In the genomic region with DNA sequence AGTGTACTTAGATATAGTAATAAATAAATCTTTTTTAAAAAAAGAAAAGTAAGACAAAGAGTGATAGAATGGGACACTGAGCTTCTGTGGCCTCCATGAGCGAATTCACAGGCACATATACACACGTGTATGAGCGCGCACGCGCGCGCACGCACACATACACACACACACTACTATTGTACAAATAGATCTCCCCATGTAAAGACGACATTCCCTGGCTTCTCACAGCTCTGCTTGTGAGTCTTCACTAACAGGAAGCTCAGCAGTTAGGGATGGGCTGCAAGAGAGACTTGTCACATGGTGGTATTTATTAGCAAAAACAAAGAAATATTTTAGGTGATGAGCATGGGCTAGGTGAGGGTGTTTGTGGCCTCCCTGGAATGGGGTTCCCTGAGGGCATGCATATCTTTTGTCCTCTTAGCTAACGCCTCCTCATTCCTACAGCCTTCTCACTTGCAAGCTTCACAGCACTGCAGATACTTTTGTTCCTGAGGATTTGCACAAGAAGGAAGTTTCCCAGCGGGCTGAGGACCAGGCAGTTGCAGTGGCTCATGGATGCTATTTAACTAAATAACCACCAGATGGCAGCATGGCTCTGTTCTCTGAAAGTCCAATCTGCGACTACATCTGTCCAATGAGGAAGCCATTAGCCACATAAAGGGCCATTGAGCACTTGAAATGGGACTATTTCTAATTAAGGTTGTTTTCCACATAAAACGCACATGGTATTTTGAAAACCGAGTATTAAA, we compare ENCODE assay signal across 9 mouse cellular contexts. TPM values are rescaled to one million over a fixed set of nuclear protein-coding genes. Genes with fewer than 3 reads are reported as not detected.
A peak's percentile ranks its signal among the peaks of the same experiment; 100 is the strongest.
DNase-seq lines count a peak whose midpoint lies in the region; ATAC-seq lines count a peak whose summit lies in the region.
"Had no signal": no experiment of that assay in that cellular context is flagged by ENCODE, and none has a peak within 500 bp of the region (broad histone marks: within the 10 kb centered on the region; RNA-seq: fewer than 3 reads in every experiment).

No protein-coding gene starts in this region.

- no peaks in the 10 kb centered on the region for H3K9me3 ChIP-seq in midbrain, embryonic 13.5 days
- no peaks in the 10 kb centered on the region for H3K9me3 ChIP-seq in stomach, embryonic 15.5 days

- 54% methylated on average over 15 of the region's 15 CpGs for WGBS in midbrain, embryonic 13.5 days
- WGBS in stomach, embryonic 15.5 days, result 53% methylated on average over 15 of the region's 15 CpGs

- H3K9ac ChIP-seq in midbrain, embryonic 13.5 days (replicated peaks), result no peak overlapping the region
- H3K9ac ChIP-seq in stomach, embryonic 15.5 days, result no peak overlapping the region

- DNase-seq in 416B (ENCODE audit: low read depth) (peak; percentile 86), R1 (ENCODE audit: low read depth, low spot score) (peak; percentile 95)
- DNase-seq in cerebellum, postnatal 36 days, result peak; percentile 47 to 75
- DNase-seq in gastrocnemius, postnatal 25 days, result peak; percentile 35
- DNase-seq in kidney, adult 11 months, result peak; percentile 52
- DNase-seq in left cerebral cortex, postnatal 36 days (ENCODE audit: low spot score in 2 of 2), result peak; percentile 54 to 59

- H3K36me3 ChIP-seq in midbrain, embryonic 13.5 days, result no peaks in the 10 kb centered on the region
- no peaks in the 10 kb centered on the region for H3K36me3 ChIP-seq in stomach, embryonic 15.5 days

- peak; percentile 80 for ATAC-seq in midbrain, embryonic 13.5 days
- ATAC-seq in stomach, embryonic 15.5 days (ENCODE audit: insufficient read depth, low FRiP score, low read depth), result 0 out of 2 replicates have a peak, but pooled peaks have one; percentile 4

- no peak overlapping the region for H3K4me2 ChIP-seq in midbrain, embryonic 13.5 days (replicated peaks)
- no peak overlapping the region for H3K4me2 ChIP-seq in stomach, embryonic 15.5 days

- H3K4me1 ChIP-seq in midbrain, embryonic 13.5 days (replicated peaks), result no peaks in the 10 kb centered on the region
- H3K4me1 ChIP-seq in stomach, embryonic 15.5 days, result no peaks in the 10 kb centered on the region

- H3K4me3 ChIP-seq in midbrain, embryonic 13.5 days (replicated peaks), result no peak overlapping the region
- no peak overlapping the region for H3K4me3 ChIP-seq in stomach, embryonic 15.5 days (replicated peaks)
- H3K4me3 ChIP-seq: erythroblast, embryonic 14.5 days had no signal

- H3K27me3 ChIP-seq in midbrain, embryonic 13.5 days, result no peaks in the 10 kb centered on the region
- H3K27me3 ChIP-seq in stomach, embryonic 15.5 days (replicated peaks), result no peaks in the 10 kb centered on the region

- intact Hi-C loops in left cerebral cortex, postnatal 36 days (cut with DNase I), result loop anchor here (2.0 to 5.0 kb wide), 3 partner anchors 45 to 274 kb away; no protein-coding TSS in a partner anchor

- no peak overlapping the region for H3K27ac ChIP-seq in midbrain, embryonic 13.5 days
- no peak overlapping the region for H3K27ac ChIP-seq in stomach, embryonic 15.5 days

RNA-seq across cellular contexts. Expression of gene A830005F24Rik, which starts 14.9 kb away (rescaled TPM):
- total RNA-seq in gastrocnemius, postnatal 25 days (2021), result not detected
- 1 to 10 TPM; 1.8 to 2.0 TPM for total RNA-seq in left cerebral cortex, postnatal 36 days (2021)
- polyA plus RNA-seq in midbrain, embryonic 13.5 days (2015; fragmentation: Nextera tagmentation; extraction: Ambion mirVana), result 2.8 and 4.1 TPM in 2 replicates
- 0.51 and 0.86 TPM in 2 replicates for polyA plus RNA-seq in stomach, embryonic 15.5 days (2015; fragmentation: Nextera tagmentation; extraction: Ambion mirVana)
- polyA plus RNA-seq: erythroblast, embryonic 14.5 days had no signal

RNA-seq across cellular contexts. Expression of gene Zfp169, which starts 15.0 kb away (rescaled TPM):
- total RNA-seq in gastrocnemius, postnatal 25 days (2021), result 1 to 10 TPM; 2.0 to 2.2 TPM
- 10 to 100 TPM; 19.3 to 27.6 TPM for total RNA-seq in left cerebral cortex, postnatal 36 days (2021)
- polyA plus RNA-seq in midbrain, embryonic 13.5 days (2015; fragmentation: Nextera tagmentation; extraction: Ambion mirVana), result 4.9 and 5.2 TPM in 2 replicates
- 3.2 and 4.0 TPM in 2 replicates for polyA plus RNA-seq in stomach, embryonic 15.5 days (2015; fragmentation: Nextera tagmentation; extraction: Ambion mirVana)

Comparison
In these comparisons a context has a peak if more than half of its experiments do, and no peak if none do; other contexts are left out.
1. DNase-seq: peak in every context shown above with its lines; median percentile 95 in R1; 86 in 416B; 61 in cerebellum, postnatal 36 days; 56 in left cerebral cortex, postnatal 36 days; 52 in kidney, adult 11 months; 35 in gastrocnemius, postnatal 25 days.
2. RNA of gene Zfp169, which starts 15.0 kb away (total RNA-seq): 19.3 to 27.6 TPM in left cerebral cortex, postnatal 36 days; 2.0 to 2.2 TPM in gastrocnemius, postnatal 25 days; every median in the first group is over 4 times any median in the second.